Mouse (Mus musculus) stomach, postnatal 0 days (tissue): ENCODE data around the gene 1700003F12Rik.

Source experiments
- CTCF ChIP-seq: IDR thresholded peaks from 2 replicates; pipeline ENCODE4 v1.5.1; 2016; ENCODE audit warnings: antibody characterized with exemption, low read depth, mild to moderate bottlenecking, moderate library complexity
- EP300 ChIP-seq: optimal IDR thresholded peaks from 2 replicates; pipeline ENCODE3; 2016; ENCODE audit warnings: antibody characterized with exemption

GRCm38 (mm10) chr2:154546711-154547110, at the start of gene 1700003F12Rik:
- TF ChIP-seq EP300 (no peak), CTCF (no peak)
